Mouse (Mus musculus) right cerebral cortex, postnatal 36 days (tissue): ENCODE measurements at regions not wholly inside any gene's neighbourhood (a gene's known extent, or its start where the extent isn't known, plus 50 kb on each side); places are given as distances from the start of the nearest gene placed in this dataset.

Source experiments
- DNase-seq, 2 experiments: peaks; one replicate each; pipeline ENCODE4 v3.0.0; 2022; ENCODE audit warnings: low spot score in 2 of 2, mixed read lengths in 1 of 2

GRCm38 (mm10) chr6:32739162-32739745 lies 151.3 kb upstream of the Plxna4 start:
- peak; percentile 53 to 63 for DNase-seq

- DNase-seq = no peak
These were observed 140.7 kb upstream of the Plxna4 start for GRCm38 (mm10) chr6:32728706-32729105.

GRCm38 (mm10) chr6:32726571-32726970 lies 138.6 kb upstream of the Plxna4 start:
- no peak for DNase-seq

- DNase-seq = no peak
These were observed 129.9 kb upstream of the Plxna4 start for GRCm38 (mm10) chr6:32717860-32718259.

GRCm38 (mm10) chr6:32715137-32715536 lies 127.1 kb upstream of the Plxna4 start:
- no peak for DNase-seq

GRCm38 (mm10) chr6:32710208-32710607 lies 122.2 kb upstream of the Plxna4 start:
- no peak for DNase-seq

- no peak for DNase-seq
These were observed 121.6 kb upstream of the Plxna4 start for GRCm38 (mm10) chr6:32709566-32709965.

- no peak for DNase-seq
These were observed 119.4 kb upstream of the Plxna4 start for GRCm38 (mm10) chr6:32707417-32707816.

- DNase-seq = no peak
These were observed 118.4 kb upstream of the Plxna4 start for GRCm38 (mm10) chr6:32706376-32706775.

GRCm38 (mm10) chr6:32703466-32703865 lies 115.5 kb upstream of the Plxna4 start:
- DNase-seq = no peak

GRCm38 (mm10) chr6:32702245-32702791 lies 114.3 kb upstream of the Plxna4 start:
- DNase-seq = no peak

GRCm38 (mm10) chr6:32699811-32700210 lies 111.8 kb upstream of the Plxna4 start:
- DNase-seq = no peak

GRCm38 (mm10) chr6:32697771-32698270 lies 109.8 kb upstream of the Plxna4 start:
- DNase-seq = no peak

- DNase-seq = no peak
These were observed 108.0 kb upstream of the Plxna4 start for GRCm38 (mm10) chr6:32696037-32696436.

GRCm38 (mm10) chr6:32672552-32672951 lies 84.6 kb upstream of the Plxna4 start:
- DNase-seq = no peak

- no peak for DNase-seq
These were observed 71.8 kb upstream of the Plxna4 start for GRCm38 (mm10) chr6:32659743-32660142.

GRCm38 (mm10) chr6:32657378-32657777 lies 69.4 kb upstream of the Plxna4 start:
- no peak for DNase-seq

- no peak for DNase-seq
These were observed 66.2 kb upstream of the Plxna4 start for GRCm38 (mm10) chr6:32654188-32654587.

GRCm38 (mm10) chr6:32644016-32644415 lies 56.0 kb upstream of the Plxna4 start:
- no peak for DNase-seq

- peak; percentile 46 to 53 for DNase-seq
These were observed 50.9 kb upstream of the Plxna4 start for GRCm38 (mm10) chr6:32638843-32639242.
